Mouse (Mus musculus) monocyte, adult 5-6 weeks (primary cell): ENCODE data around the gene Neil3. TPM values are rescaled to one million over a fixed set of nuclear protein-coding genes. Genes with fewer than 3 reads are reported as not detected.
A peak's percentile ranks its signal among the peaks of the same experiment; 100 is the strongest.

ENCODE experiments used
- ATAC-seq: fragments of 153-309, 156-312 bp; replicated peaks from 2 replicates; pipeline ENCODE4 v1.8.0; 2017; ENCODE audit warnings: mild to moderate bottlenecking; ENCODE audit not compliant: low TSS enrichment, insufficient number of reproducible peaks, severe bottlenecking, poor library complexity, low FRiP score
- total RNA-seq: library from RNA; stranded (forward); fragments of 200-1000, 200-491, 200-594 nt; gene quantifications from 3 replicates; pipeline ENCODE4 v1.2.3, GENCODE M21; 2017

The Neil3 gene
- total RNA-seq: 0.48 to 0.78 TPM in 2 of 3 replicates, not detected in the other

DNA sequence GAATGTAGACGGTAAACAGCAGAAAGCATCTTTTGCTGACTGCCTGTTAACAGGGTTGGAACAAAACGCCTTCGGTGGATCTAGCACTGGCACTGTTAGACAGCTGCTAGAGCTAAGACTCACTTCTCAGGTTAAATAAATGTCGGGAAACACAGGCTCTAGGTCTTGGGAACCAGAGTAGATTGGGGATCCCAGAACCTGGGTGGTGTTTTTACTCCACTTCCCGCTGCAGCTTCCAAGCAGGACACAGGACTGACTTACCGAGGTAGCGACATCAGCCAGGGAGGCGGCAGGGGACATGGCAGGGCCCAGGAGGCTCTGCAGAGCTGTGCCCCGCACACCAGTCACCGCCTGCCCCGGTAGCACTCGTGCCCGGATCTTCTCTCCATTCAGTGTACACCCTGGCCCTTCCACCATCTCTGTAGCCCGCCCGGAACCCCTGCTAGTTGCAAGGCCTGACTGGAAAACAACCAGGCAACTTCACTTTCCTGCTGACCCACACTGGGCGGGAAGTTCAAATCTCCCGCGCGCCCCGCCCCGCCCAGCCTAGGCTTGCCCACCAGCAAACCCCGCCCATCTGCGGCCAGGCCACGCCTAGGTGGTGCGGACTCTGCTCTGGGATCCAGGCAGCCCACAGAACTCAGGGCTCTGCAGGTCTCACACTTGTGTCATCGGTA, at the start of gene Neil3:
Neil3 (minus strand) TSS at position 571 of the 677 bp plus-strand sequence.
- ATAC-seq: peak; percentile 96

DNA sequence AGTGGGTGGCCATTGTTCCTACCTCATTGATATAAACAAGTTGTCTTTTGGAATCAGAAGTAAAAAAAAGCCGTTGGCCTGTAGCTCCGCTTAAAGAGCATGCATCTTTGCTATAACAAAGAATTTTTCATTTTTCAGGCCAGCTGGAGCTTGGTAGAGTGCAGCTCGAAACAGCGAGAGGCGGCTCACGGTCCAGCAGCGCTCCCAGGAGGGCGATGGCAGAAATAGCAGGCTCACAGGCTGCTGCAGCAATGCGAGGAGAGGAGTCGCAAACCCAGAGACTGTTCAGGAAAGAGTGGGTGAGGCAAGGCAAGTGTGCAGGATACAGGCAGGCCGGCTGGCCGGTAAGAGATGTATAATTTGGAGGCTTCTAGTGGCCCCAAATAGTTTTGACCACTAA, 42.0 kb upstream of the Neil3 start:
- no peak for ATAC-seq

DNA sequence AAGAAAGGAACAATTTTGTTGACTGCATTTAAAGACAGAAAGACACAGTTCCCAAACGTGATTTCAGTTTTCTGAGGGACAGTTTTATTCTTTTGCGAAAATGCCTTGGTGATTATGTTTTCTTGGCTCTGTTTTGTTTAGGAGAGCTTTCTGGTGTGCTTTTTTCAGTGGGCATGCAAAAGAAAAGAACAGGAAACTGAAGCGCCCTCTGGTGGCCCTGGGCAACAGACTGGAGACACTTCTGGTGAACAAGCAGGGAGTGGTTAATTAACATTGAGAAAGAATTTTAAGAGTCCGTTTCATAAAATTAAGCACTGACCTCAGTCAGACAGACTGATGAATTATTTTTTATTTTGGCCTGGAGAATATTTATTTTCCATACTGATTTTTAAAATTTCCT, 25.1 kb upstream of the Neil3 start:
- no peak for ATAC-seq

DNA sequence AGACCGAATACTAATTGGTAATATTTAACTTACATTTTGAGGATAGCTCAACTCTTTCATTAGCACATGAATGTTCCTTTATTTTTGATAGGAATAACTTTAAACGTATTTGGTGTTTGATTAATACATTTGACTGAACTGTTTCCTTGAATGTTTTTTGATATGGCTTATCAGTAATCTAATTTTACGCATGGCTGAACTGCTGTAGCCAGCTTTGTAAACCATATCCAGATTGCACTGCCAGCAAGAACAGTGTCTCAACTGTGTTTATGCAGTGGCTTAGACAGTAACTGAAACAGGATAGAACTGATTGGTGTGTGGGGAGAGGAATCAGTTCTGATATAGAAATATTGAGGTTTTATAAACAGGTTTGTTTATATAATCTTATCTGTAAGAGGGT, 22.6 kb upstream of the Neil3 start:
- ATAC-seq: no peak

DNA sequence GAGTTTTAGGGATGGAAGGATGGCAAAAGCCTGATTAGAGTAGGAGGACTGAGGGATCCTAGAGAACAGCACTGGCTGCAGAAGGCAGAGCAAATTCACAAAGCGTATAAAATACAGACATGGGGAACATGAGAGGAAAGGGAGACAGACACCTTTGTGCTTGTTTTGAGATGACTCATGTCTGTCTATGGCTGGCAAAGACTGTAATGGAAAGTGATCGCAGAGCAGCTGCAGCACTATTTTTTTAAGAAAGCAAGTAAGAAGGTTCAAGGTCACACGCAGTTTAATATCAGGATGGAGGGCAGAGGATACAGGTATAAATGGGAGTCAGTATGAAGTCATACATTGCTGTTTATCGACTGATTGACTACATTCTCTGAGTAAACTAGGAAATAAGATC, 8.2 kb downstream of the Neil3 start:
- no peak for ATAC-seq

DNA sequence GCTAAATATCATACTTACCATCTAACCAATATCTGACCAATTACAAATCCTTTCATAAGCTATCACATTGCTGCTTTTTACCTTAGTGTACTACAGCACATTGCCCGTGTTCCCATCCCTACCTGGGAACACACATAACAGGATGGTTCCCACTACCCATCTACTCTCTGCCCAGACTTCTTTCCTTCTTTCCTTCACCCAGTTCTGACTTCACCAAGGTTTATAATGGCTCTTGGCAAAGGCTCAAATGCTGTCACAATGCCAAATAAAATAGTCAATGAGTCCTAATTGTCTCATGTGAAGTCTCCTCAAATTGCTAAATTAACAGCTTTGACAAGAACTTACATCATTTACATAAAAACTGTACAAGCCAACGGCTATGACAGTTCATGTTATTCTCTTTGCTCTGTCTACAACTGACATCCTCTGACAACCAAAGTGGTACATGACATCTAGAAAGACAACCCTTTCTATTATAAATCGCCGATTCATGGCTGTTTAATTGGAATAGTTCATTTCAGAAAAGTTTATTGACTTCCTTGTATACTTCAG, 9.9 kb downstream of the Neil3 start:
- no peak for ATAC-seq

DNA sequence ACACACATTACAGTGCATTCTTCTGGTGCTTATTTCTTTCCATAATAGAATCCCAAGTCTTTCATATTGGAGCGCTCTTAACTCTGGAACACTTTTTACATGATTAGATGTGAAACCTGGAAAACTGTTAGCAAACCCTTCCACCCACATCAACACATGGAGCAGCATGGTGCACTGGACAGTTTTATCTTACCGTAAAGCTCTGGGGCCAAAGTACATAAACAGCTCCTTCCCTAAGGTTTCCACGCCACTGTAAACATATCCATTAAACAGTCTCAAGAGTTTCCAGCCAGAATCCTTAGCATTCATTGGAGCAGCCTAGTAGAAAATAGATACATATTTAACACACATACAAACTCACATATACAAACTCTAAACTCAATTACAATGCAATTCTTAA, 15.4 kb downstream of the Neil3 start:
- ATAC-seq: no peak

DNA sequence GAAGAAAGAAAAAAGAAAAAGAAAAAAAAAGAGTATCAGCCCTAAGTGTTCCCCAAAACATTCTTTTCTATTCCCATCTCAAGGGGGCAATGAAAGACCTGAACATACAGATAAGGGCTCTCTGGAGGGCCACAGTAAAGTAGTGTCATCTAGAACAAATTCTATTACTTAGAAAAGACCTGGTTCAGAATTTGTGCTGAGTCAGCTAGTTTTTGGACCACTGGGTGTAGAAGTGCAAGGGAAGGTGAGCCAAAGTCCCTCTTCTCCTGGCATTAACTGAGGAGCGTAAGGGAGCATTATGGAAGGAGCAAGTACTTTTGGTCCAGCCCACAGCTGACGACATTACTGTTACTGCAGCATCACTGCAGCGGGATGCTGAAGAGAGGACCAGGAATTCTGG, 19.7 kb downstream of the Neil3 start:
- ATAC-seq: no peak

DNA sequence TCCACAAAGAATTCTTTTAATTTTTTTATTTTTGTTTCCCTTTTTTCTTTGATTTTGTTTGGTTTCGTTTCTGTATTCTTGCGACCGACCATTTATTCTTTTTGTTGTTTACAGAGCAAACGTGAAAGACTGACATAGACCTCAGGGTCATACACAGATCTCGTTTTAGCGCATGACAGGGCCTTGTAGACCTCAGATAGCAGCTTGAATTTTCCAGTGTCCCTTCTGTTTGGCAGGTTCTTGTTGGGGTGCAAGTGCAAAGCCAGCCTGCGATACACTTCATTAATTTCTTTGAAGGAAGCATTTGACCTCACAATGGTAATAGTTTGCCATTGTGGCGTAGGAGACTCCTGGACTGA, 24.6 kb downstream of the Neil3 start:
- no peak for ATAC-seq

DNA sequence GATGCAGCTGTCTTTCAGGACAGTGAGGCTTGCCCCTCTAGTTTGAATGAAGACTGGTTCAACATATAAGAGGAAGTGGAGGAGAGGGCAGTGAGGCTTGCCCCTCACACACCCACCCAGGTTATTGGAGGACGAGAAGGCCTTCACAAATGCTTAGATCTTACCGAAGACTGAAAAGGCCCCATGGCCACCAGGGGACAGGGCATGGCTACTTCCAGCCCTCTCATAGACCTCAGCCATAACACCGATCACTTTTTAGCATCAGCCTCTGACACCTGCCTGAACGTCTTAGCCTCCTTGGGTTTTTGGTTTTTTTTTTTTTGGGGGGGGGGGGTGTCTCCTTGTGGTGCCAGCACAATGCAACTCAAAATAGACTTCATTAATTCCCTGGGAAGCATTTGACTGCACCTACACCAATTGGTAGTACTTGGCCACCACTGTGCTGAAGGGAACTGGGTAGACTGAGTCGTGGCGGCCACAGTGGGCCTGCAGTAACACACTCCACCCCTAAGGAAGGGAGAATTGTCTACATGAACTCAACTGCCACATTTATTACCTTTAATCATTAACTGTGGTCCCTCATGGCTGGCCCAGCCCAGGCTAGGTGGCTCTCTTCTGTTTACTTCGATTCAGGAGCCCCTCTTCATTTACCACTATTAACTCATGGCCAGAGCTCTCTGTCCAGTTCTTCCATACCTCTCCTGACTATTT, 25.1 kb downstream of the Neil3 start:
- ATAC-seq: no peak

DNA sequence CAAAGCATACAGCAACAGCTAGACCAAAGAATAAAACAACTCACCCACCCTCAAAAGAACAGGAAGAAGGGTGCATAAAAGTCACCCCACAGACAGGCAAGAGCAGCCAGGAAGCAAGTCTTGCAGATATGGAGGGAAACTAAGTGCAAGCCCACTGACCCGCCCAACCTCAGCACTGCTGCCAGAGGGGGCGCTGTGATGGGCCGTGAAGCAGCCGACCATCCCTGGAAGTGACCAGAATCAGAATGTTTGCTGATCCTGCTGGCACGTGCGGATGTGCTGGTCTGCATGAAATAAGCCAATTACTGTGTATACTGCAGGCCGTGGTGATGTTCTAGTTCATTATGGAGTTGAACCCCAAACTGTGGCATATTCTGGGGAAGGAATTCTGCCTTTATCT, 26.6 kb downstream of the Neil3 start:
- no peak; the same call in 1 of the 2 replicates for ATAC-seq

DNA sequence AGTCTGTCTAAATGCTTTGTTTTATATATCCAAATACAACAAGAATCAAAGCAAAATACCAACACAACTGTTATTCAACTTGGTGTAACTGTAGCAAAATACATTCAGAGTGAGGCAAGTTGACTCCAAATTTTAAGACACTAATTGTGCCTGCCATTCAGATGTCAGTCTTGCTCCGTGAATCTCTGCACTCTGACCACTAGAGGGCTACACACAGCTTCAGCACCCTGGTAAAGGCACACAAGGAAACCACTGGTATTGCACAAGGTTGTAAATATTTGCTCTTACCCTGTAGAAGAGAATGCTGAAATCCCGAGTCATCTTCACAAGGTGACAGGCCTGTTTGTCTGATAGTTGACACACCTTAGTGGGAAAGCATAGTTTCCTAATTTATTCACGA, 31.8 kb downstream of the Neil3 start:
- peak; percentile 97 for ATAC-seq

DNA sequence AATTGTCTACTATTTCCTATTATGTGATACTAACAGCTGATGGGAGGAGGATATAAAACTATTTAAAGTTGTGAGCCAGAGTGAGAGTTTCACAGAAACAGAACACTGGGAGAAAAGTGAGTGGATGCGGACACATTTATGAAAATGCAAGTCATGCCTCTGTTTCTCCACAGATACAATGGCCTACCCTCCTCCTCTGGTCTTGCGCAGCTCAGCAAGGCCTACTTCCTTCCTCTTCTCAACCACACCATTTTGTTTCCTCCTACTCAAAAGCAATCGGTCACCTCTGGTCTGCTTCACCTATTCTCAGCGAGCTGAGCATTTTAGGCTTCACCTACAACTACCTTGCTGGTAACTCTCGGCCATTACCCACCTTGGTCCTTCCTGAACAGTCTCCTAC, 34.0 kb downstream of the Neil3 start:
- ATAC-seq: peak; percentile 36; the same call in 1 of the 2 replicates

DNA sequence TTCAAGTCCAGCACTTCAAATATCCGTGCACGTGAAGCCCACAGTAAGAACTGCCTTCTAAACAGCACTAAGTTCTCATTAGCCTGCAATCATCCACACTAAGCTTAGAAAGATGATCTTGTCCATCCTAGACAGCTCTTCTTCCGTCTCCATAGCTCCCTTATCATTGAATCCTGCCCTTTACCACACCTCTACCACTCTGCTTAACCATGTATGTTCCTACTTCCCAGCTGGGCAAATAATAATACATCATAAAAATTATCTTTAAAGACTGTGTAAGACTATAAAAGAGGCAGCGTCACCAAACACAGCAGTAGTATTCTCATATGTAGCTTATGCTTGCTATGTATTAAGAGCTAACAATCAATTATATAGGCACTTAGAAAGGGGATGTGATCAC, 35.2 kb downstream of the Neil3 start:
- ATAC-seq: no peak

DNA sequence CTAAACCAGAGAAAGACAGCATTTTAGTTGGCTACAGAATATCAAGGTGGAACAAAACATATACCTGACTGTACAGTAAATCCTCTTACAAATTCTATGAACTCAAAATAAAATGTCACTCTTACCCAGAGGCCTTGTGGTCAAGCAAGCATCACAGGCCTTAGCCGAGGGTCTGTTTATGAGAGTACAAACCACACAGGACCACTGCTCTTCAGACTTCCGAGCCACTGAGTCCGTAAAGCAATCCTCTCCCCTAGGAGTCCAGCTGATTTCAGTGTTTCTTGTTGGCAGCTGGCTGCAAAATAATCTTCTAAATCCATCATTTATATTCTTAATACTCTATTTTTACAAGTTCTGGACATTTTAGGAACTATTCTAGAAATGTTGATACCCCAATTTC, 38.0 kb downstream of the Neil3 start:
- no peak for ATAC-seq

DNA sequence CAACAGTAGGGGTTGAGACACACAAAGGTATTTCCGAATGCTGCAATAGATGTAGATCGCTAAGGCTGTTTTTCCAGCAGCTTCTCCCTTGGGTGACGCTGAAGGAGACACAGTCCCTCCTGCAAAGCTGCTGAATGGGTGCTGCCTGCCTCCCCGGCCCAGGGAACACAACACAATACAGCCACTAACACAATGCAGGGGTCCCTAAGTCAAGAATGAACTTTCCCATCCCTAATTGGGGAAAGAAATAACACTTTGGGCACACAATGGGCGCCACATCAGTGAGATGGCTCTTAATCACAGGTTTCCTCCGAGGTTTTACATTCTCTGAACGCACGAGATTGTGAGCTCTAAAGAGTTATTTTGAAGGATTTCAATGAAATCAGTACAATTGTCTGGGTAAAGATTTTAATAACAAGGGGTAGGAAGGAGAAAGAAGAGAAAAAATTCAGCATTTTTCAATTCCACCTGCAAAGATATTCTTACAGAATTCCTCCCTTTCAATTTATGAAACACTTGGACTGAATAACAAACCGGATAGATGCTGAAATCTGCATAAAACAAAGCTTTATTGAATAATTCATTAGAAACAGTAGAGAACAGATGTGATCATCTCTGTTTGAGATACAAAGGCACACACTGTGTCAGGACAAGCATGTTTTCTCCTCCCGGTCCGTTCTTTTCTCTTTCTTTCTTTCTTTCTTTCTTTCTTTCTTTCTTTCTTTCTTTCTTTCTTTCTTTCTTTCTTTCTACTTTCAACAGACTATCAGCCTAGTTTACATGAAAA, 38.6 kb downstream of the Neil3 start:
- no peak for ATAC-seq

DNA sequence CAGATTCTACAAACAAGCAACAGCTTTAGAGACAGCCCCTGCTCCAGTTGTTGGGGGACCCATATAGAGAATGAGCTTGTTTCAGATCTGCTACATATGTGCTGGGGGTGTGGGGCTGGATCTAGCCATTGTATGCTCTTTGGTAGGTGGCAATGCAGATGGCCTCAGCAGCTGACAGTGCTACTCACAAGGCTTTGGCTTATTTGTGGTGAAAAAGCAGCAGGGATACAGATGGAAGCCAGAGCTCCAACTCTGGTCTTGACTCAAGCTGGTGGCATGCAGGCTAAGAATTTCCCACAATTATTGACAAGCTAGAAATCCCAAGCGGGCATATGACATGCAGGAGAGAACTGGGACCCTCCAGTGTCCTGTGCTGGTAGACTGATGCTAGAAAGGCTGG, 40.8 kb downstream of the Neil3 start:
- no peak for ATAC-seq

DNA sequence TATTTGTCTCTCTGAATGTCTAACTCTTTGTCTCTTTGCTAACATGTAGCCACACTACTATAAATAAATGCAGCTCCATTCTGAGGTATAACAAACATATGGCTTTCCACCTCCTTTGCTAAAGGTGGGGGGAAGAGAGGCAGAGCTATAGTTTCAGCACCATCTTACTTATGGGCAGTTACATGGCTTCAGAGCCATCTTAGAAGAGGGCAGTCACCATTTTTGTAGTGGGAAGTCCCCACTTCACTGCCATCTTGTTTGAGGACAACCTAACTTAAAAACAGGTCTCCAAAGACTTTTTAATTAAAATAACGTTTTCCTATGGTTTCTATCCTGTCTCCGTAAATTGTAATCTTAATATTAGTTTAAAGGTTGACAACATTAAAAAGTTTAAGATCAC, 47.1 kb downstream of the Neil3 start:
- no peak for ATAC-seq

DNA sequence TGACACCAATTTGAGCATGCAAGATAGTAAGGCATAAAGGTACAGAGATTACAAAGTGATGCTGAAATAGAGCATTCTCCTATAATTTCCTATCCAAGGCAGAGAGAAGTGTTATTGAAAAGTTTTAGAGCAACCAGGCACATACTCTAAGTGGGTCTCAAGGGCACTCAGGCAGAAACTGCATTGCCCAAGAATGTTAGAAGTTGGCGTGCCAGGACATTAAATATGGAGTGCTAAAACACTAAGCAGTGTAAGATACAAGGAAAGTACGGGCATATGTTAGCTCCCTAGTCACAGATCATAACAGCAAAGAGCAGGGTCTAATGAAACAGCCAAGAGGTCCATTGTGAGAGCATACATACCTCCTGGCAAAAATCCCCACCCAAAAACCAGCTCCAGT, 65.3 kb downstream of the Neil3 start:
- no peak for ATAC-seq

DNA sequence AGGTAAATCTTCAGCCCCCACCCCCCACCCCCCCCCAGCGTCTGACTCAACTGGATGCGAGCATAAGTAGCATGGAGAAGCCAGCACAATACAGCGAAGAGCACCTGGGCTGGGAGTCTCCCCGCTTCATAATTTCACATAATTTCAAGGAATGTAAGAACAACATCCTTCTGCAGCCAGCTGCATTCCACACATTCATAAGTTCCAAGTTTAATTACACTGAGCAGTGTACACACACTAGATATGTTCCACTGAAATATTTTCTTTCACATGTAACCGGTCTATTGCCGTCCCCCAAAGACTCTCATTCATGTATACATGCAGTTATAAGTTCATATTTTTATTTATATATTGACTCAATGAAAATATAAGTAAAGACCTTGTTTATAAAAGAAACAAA, 72.6 kb downstream of the Neil3 start:
- no peak for ATAC-seq
